Comparison of ENCODE assay signal across 12 mouse cellular contexts in the genomic region with DNA sequence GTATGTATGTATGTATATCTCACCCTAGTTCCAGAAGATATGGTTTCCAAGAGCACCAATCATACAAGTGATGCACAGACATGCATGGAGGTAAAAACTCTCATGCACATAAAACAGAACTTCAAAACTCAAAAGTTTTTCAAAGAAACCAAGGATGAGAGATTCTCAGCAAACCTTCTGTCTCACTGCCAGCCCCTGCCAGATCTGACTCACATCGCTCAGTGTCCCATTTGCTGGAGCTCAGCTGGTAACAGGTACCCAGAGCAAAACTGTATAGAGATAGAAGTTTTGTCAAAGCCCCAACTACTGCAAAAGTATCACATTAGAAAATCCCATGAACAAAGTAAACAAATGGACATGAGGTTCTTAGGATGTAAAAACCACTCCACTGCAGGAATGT.
"Had no signal": no experiment of that assay in that cellular context is flagged by ENCODE, and none has a peak within 500 bp of the region (broad histone marks: within the 10 kb centered on the region; RNA-seq: fewer than 3 reads in every experiment).

No protein-coding gene starts in this region.

- DNase-seq: retina, postnatal 1 day; right cerebral cortex, adult 18-20 months; right cerebral cortex, postnatal 14 days; right cerebral cortex, postnatal 25 days; right cerebral cortex, postnatal 4 days; spleen, adult 18-20 months; thymus, adult 18-20 months; thymus, adult 2 months; thymus, postnatal 14 days; thymus, postnatal 25 days; thymus, postnatal 36 days; thymus, postnatal 4 days had no signal
